Mouse (Mus musculus) CH12.LX (cell line): ENCODE data around the gene Arrdc2.

ENCODE experiments used
- GABPA ChIP-seq: IDR thresholded peaks from 2 replicates; pipeline ENCODE4 v1.6.1; 2012; ENCODE audit warnings: low read depth, low read length, improper control_type of control experiment, inconsistent platforms; ENCODE audit not compliant: insufficient replicate concordance
- MAX ChIP-seq: IDR thresholded peaks from 2 replicates; pipeline ENCODE4 v1.6.1; 2011; ENCODE audit warnings: low read length, improper control_type of control experiment

GRCm38 (mm10) chr8:70851837-70852236, 12.3 kb upstream of the Arrdc2 start:
- TF ChIP-seq MAX = no peak
- TF ChIP-seq GABPA = no peak
